10 mouse cellular contexts compared by ENCODE assay signal in genomic region chr7:127921516-127921915, GRCm38 (mm10). TPM values are rescaled to one million over a fixed set of nuclear protein-coding genes. Genes with fewer than 3 reads are reported as not detected.
DNase-seq lines count a peak whose midpoint lies in the region; ATAC-seq and TF ChIP-seq lines count a peak whose summit lies in the region.
"Had no signal": no experiment of that assay in that cellular context is flagged by ENCODE, and none has a peak within 500 bp of the region (broad histone marks: within the 10 kb centered on the region; RNA-seq: fewer than 3 reads in every experiment).

No protein-coding gene starts in this region.

- H3K9me3 ChIP-seq in forebrain, postnatal 0 days (ENCODE audit: low read length) = no peaks in the 10 kb centered on the region
- H3K9me3 ChIP-seq in forebrain, embryonic 14.5 days (replicated peaks; ENCODE audit: control insufficient read depth, low read length) = no peaks in the 10 kb centered on the region
- no peaks in the 10 kb centered on the region for H3K9me3 ChIP-seq in midbrain, embryonic 10.5 days (replicated peaks)
- no peaks in the 10 kb centered on the region for H3K9me3 ChIP-seq in midbrain, embryonic 14.5 days (ENCODE audit: control insufficient read depth, low read length)
- H3K9me3 ChIP-seq: forebrain, embryonic 10.5 days; heart, embryonic 13.5 days had no signal

- DNase-seq in forebrain, postnatal 0 days = peak; percentile 11
- no peak for DNase-seq in forebrain, embryonic 14.5 days (ENCODE audit: low spot score)
- DNase-seq in midbrain, embryonic 10.5 days (ENCODE audit: low spot score) = peak; percentile 29
- DNase-seq in midbrain, embryonic 14.5 days = no peak
- peak; percentile 51 for DNase-seq in retina, embryonic 14.5 days (ENCODE audit: low spot score)
- DNase-seq in gastrocnemius, adult 18-20 months (ENCODE audit: low spot score) = no peak
- no peak for DNase-seq in adrenal gland, postnatal 25 days

- TF ChIP-seq POLR2A in embryonic fibroblast, embryonic 13.5 days (IDR thresholded peaks at IDR 0.05; ENCODE audit: low read depth, low read length) = no peak

- no peak overlapping the region for H3K9ac ChIP-seq in forebrain, postnatal 0 days
- H3K9ac ChIP-seq in forebrain, embryonic 14.5 days (ENCODE audit: low read length) = no peak overlapping the region
- H3K9ac ChIP-seq in midbrain, embryonic 14.5 days (replicated peaks; ENCODE audit: low read length) = no peak overlapping the region
- H3K9ac ChIP-seq: heart, embryonic 13.5 days had no signal

- ATAC-seq in forebrain, postnatal 0 days = no peak
- no peak for ATAC-seq in forebrain, embryonic 14.5 days
- ATAC-seq in midbrain, embryonic 14.5 days (ENCODE audit: low FRiP score, low TSS enrichment) = no peak

- H3K27me3 ChIP-seq in forebrain, postnatal 0 days (ENCODE audit: insufficient read depth, low read length) = no peaks in the 10 kb centered on the region
- no peaks in the 10 kb centered on the region for H3K27me3 ChIP-seq in forebrain, embryonic 14.5 days (replicated peaks; ENCODE audit: control insufficient read depth, insufficient read depth, low read length)
- no peaks in the 10 kb centered on the region for H3K27me3 ChIP-seq in midbrain, embryonic 10.5 days (ENCODE audit: low read depth, poor library complexity, severe bottlenecking)
- no peaks in the 10 kb centered on the region for H3K27me3 ChIP-seq in midbrain, embryonic 14.5 days (ENCODE audit: control insufficient read depth, insufficient read depth, low read length)
- H3K27me3 ChIP-seq: heart, embryonic 13.5 days had no signal

- H3K27ac ChIP-seq in forebrain, postnatal 0 days (ENCODE audit: low read depth, low read length) = no peak overlapping the region
- H3K27ac ChIP-seq in forebrain, embryonic 14.5 days (ENCODE audit: low read depth, low read length) = no peak overlapping the region
- H3K27ac ChIP-seq in midbrain, embryonic 10.5 days (replicated peaks) = no peak overlapping the region
- no peak overlapping the region for H3K27ac ChIP-seq in midbrain, embryonic 14.5 days (replicated peaks; ENCODE audit: low read depth, low read length)
- H3K27ac ChIP-seq in embryonic fibroblast, embryonic 13.5 days (ENCODE audit: insufficient read depth, low read length) = no peak overlapping the region
- H3K27ac ChIP-seq: forebrain, embryonic 10.5 days; heart, embryonic 13.5 days had no signal

- no peak overlapping the region for H3K4me3 ChIP-seq in forebrain, postnatal 0 days (ENCODE audit: low read depth, low read length)
- no peak overlapping the region for H3K4me3 ChIP-seq in forebrain, embryonic 14.5 days (ENCODE audit: low read depth, low read length)
- H3K4me3 ChIP-seq in midbrain, embryonic 10.5 days = no peak overlapping the region
- no peak overlapping the region for H3K4me3 ChIP-seq in midbrain, embryonic 14.5 days (replicated peaks; ENCODE audit: low read depth, low read length)
- H3K4me3 ChIP-seq in embryonic fibroblast, embryonic 13.5 days (ENCODE audit: insufficient read depth, low read length) = no peak overlapping the region
- H3K4me3 ChIP-seq: forebrain, embryonic 10.5 days; heart, embryonic 13.5 days had no signal

- H3K4me2 ChIP-seq in forebrain, postnatal 0 days (ENCODE audit: low read depth) = no peak overlapping the region
- H3K4me2 ChIP-seq in forebrain, embryonic 14.5 days (ENCODE audit: low read length) = no peak overlapping the region
- no peak overlapping the region for H3K4me2 ChIP-seq in midbrain, embryonic 14.5 days (ENCODE audit: low read length)
- H3K4me2 ChIP-seq: heart, embryonic 13.5 days had no signal

- no peaks in the 10 kb centered on the region for H3K4me1 ChIP-seq in forebrain, postnatal 0 days (ENCODE audit: insufficient read depth)
- H3K4me1 ChIP-seq in forebrain, embryonic 14.5 days (ENCODE audit: control insufficient read depth, insufficient read depth, low read length) = no peaks in the 10 kb centered on the region
- H3K4me1 ChIP-seq in midbrain, embryonic 10.5 days = no peaks in the 10 kb centered on the region
- no peaks in the 10 kb centered on the region for H3K4me1 ChIP-seq in midbrain, embryonic 14.5 days (ENCODE audit: control insufficient read depth, insufficient read depth, low read length)
- no peaks in the 10 kb centered on the region for H3K4me1 ChIP-seq in embryonic fibroblast, embryonic 13.5 days (ENCODE audit: control insufficient read depth, insufficient read depth, low read length)
- H3K4me1 ChIP-seq: forebrain, embryonic 10.5 days; heart, embryonic 13.5 days had no signal

- TF ChIP-seq CTCF in forebrain, postnatal 0 days (IDR thresholded peaks at IDR 0.05; ENCODE audit: low read depth) = peak; percentile 52
- TF ChIP-seq CTCF in embryonic fibroblast, embryonic 13.5 days (IDR thresholded peaks at IDR 0.05; ENCODE audit: borderline replicate concordance, insufficient read depth, low read length) = peak; percentile 16; the same call in 1 of the 2 replicates

- peaks cover 52% of the 10 kb centered on the region for H3K36me3 ChIP-seq in forebrain, postnatal 0 days (ENCODE audit: insufficient read depth)
- peaks cover 74% of the 10 kb centered on the region for H3K36me3 ChIP-seq in forebrain, embryonic 14.5 days (ENCODE audit: control insufficient read depth, insufficient read depth, low read length)
- H3K36me3 ChIP-seq in midbrain, embryonic 10.5 days = peaks cover 95% of the 10 kb centered on the region
- H3K36me3 ChIP-seq in midbrain, embryonic 14.5 days (ENCODE audit: control insufficient read depth, insufficient read depth, low read length) = peaks cover 76% of the 10 kb centered on the region

- WGBS in forebrain, postnatal 0 days = 67% methylated on average over 8 of the region's 8 CpGs
- 61% methylated on average over 8 of the region's 8 CpGs for WGBS in forebrain, embryonic 14.5 days
- WGBS in midbrain, embryonic 10.5 days = 70% methylated on average over 8 of the region's 8 CpGs
- 62% methylated on average over 8 of the region's 8 CpGs for WGBS in midbrain, embryonic 14.5 days

RNA-seq across cellular contexts. Expression of gene Prss8, which starts 8.4 kb away (rescaled TPM):
- total RNA-seq in forebrain, postnatal 0 days (2014; rRNA removed) = 0.38 and 1.1 TPM in 2 replicates
- 0.92 and 1.5 TPM in 2 replicates for polyA plus RNA-seq in forebrain, postnatal 0 days (2015; fragmentation: Nextera tagmentation; extraction: Ambion mirVana)
- 0.17 TPM in 1 of 2 replicates, not detected in the other for polyA plus RNA-seq in forebrain, embryonic 14.5 days (2014; fragmentation: Nextera tagmentation; extraction: Ambion mirVana)
- polyA plus RNA-seq in midbrain, embryonic 10.5 days (2016; fragmentation: Nextera tagmentation; extraction: Ambion mirVana) = 1.6 and 2.1 TPM in 2 replicates
- 0.28 TPM in 1 of 2 replicates, not detected in the other for polyA plus RNA-seq in midbrain, embryonic 14.5 days (2014; fragmentation: Nextera tagmentation; extraction: Ambion mirVana)
- polyA plus RNA-seq in embryonic fibroblast, embryonic 13.5 days (2011; ENCODE audit: insufficient read length, low read depth, missing spikeins) = not detected in 2 replicates
- total RNA-seq in gastrocnemius, adult 18-20 months (2021) = not detected
- total RNA-seq in adrenal gland, postnatal 25 days (2021) = 0.15 TPM in 1 of 2 replicates, not detected in the other

RNA-seq across cellular contexts. Expression of gene Kat8, which starts 9.2 kb away (rescaled TPM):
- 30.6 and 41.1 TPM in 2 replicates for total RNA-seq in forebrain, postnatal 0 days (2014; rRNA removed)
- 34.8 and 37.0 TPM in 2 replicates for polyA plus RNA-seq in forebrain, postnatal 0 days (2015; fragmentation: Nextera tagmentation; extraction: Ambion mirVana)
- polyA plus RNA-seq in forebrain, embryonic 14.5 days (2014; fragmentation: Nextera tagmentation; extraction: Ambion mirVana) = 51.1 and 56.7 TPM in 2 replicates
- 51.1 and 52.4 TPM in 2 replicates for polyA plus RNA-seq in midbrain, embryonic 10.5 days (2016; fragmentation: Nextera tagmentation; extraction: Ambion mirVana)
- polyA plus RNA-seq in midbrain, embryonic 14.5 days (2014; fragmentation: Nextera tagmentation; extraction: Ambion mirVana) = 44.1 and 51.2 TPM in 2 replicates
- polyA plus RNA-seq in embryonic fibroblast, embryonic 13.5 days (2011; ENCODE audit: insufficient read length, low read depth, missing spikeins) = 19.8 and 24.5 TPM in 2 replicates
- 10 to 100 TPM; 23.1 to 24.7 TPM for total RNA-seq in gastrocnemius, adult 18-20 months (2021)
- 30.0 and 32.6 TPM in 2 replicates for total RNA-seq in adrenal gland, postnatal 25 days (2021)

RNA-seq across cellular contexts. Expression of gene Bckdk, which starts 17.6 kb away (rescaled TPM):
- 43.0 and 56.2 TPM in 2 replicates for total RNA-seq in forebrain, postnatal 0 days (2014; rRNA removed)
- 66.8 and 69.3 TPM in 2 replicates for polyA plus RNA-seq in forebrain, postnatal 0 days (2015; fragmentation: Nextera tagmentation; extraction: Ambion mirVana)
- polyA plus RNA-seq in forebrain, embryonic 14.5 days (2014; fragmentation: Nextera tagmentation; extraction: Ambion mirVana) = 108 and 131 TPM in 2 replicates
- polyA plus RNA-seq in midbrain, embryonic 10.5 days (2016; fragmentation: Nextera tagmentation; extraction: Ambion mirVana) = 128 and 130 TPM in 2 replicates
- 66.1 and 77.3 TPM in 2 replicates for polyA plus RNA-seq in midbrain, embryonic 14.5 days (2014; fragmentation: Nextera tagmentation; extraction: Ambion mirVana)
- polyA plus RNA-seq in embryonic fibroblast, embryonic 13.5 days (2011; ENCODE audit: insufficient read length, low read depth, missing spikeins) = 57.3 and 63.5 TPM in 2 replicates
- 100 to 1,000 TPM; 169 to 173 TPM for total RNA-seq in gastrocnemius, adult 18-20 months (2021)
- total RNA-seq in adrenal gland, postnatal 25 days (2021) = 119 and 123 TPM in 2 replicates

RNA-seq across cellular contexts. Expression of gene Prss36, which starts 25.0 kb away (rescaled TPM):
- 6.4 and 18.4 TPM in 2 replicates for total RNA-seq in forebrain, postnatal 0 days (2014; rRNA removed)
- polyA plus RNA-seq in forebrain, postnatal 0 days (2015; fragmentation: Nextera tagmentation; extraction: Ambion mirVana) = 15.6 and 18.3 TPM in 2 replicates
- 12.3 and 12.9 TPM in 2 replicates for polyA plus RNA-seq in forebrain, embryonic 14.5 days (2014; fragmentation: Nextera tagmentation; extraction: Ambion mirVana)
- polyA plus RNA-seq in midbrain, embryonic 10.5 days (2016; fragmentation: Nextera tagmentation; extraction: Ambion mirVana) = 11.0 and 13.0 TPM in 2 replicates
- polyA plus RNA-seq in midbrain, embryonic 14.5 days (2014; fragmentation: Nextera tagmentation; extraction: Ambion mirVana) = 10.4 and 12.0 TPM in 2 replicates
- 6.8 and 7.1 TPM in 2 replicates for polyA plus RNA-seq in embryonic fibroblast, embryonic 13.5 days (2011; ENCODE audit: insufficient read length, low read depth, missing spikeins)
- 1 to 10 TPM; 6.1 to 7.1 TPM for total RNA-seq in gastrocnemius, adult 18-20 months (2021)
- 4.4 and 9.7 TPM in 2 replicates for total RNA-seq in adrenal gland, postnatal 25 days (2021)

RNA-seq across cellular contexts. Expression of gene Vkorc1, which starts 26.1 kb away (rescaled TPM):
- 17.2 and 28.0 TPM in 2 replicates for total RNA-seq in forebrain, postnatal 0 days (2014; rRNA removed)
- 69.4 and 73.0 TPM in 2 replicates for polyA plus RNA-seq in forebrain, postnatal 0 days (2015; fragmentation: Nextera tagmentation; extraction: Ambion mirVana)
- polyA plus RNA-seq in forebrain, embryonic 14.5 days (2014; fragmentation: Nextera tagmentation; extraction: Ambion mirVana) = 61.5 and 69.9 TPM in 2 replicates
- polyA plus RNA-seq in midbrain, embryonic 10.5 days (2016; fragmentation: Nextera tagmentation; extraction: Ambion mirVana) = 43.4 and 44.6 TPM in 2 replicates
- polyA plus RNA-seq in midbrain, embryonic 14.5 days (2014; fragmentation: Nextera tagmentation; extraction: Ambion mirVana) = 53.2 and 64.0 TPM in 2 replicates
- polyA plus RNA-seq in embryonic fibroblast, embryonic 13.5 days (2011; ENCODE audit: insufficient read length, low read depth, missing spikeins) = 107 and 146 TPM in 2 replicates
- 1 to 10 TPM; 7.5 to 9.9 TPM for total RNA-seq in gastrocnemius, adult 18-20 months (2021)
- total RNA-seq in adrenal gland, postnatal 25 days (2021) = 69.5 and 76.6 TPM in 2 replicates

Comparison
In these comparisons a context has a peak if more than half of its experiments do, and no peak if none do; other contexts are left out.
1. DNase-seq: peak in forebrain, postnatal 0 days (single experiment), midbrain, embryonic 10.5 days (single experiment) and retina, embryonic 14.5 days (single experiment); none in forebrain, embryonic 14.5 days (single experiment), midbrain, embryonic 14.5 days (single experiment), gastrocnemius, adult 18-20 months (single experiment) and adrenal gland, postnatal 25 days (single experiment).